Mouse (Mus musculus): Measurements from ENCODE around the gene Gzmd. TPM values are rescaled to one million over a fixed set of nuclear protein-coding genes. Genes with fewer than 3 reads are reported as not detected.
"Not testable (repeated sequence)": the region's sequence is repeated elsewhere in the genome, so short reads cannot be mapped to it uniquely, and the experiment has no call there.

The Gzmd gene
- total and polyA plus RNA-seq, 2 experiments from 2014 or later, result not detected

DNA sequence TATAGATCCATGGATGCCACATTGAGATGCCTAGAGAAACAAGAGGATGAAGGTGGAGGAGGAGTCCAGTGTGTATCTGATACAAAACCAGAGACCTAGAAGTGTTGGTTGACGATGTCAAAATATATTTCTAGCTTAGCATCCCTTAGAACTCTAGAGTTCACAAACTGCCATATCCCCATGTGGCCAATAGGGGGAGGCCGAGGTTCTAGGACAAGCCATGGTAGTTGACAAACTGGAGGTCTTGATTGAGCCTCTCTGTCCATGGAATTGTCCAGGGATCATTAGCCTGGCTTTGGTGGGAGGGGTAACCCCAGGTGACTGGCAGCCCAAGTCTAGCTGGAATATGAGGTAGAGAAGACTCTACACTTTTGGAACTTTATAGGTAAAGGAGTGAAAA is 22.9 kb upstream of the Gzmd start:
- Histone ChIP-seq H3K27me3 (ENCODE audit: insufficient read depth, low read length) (no peaks in the 10 kb centered on the region), H3K4me1 (ENCODE audit: insufficient read depth, low read length) (no peaks in the 10 kb centered on the region), H3K9ac (replicated peaks; ENCODE audit: low read length) (no peak overlapping the region), H3K4me2 (ENCODE audit: low read depth, low read length) (no peak overlapping the region), H3K27ac (no peak overlapping the region), H3K9me3 (ENCODE audit: low read length) (no peaks in the 10 kb centered on the region), H3K4me3 (ENCODE audit: low read length) (no peak overlapping the region), H3K36me3 (ENCODE audit: insufficient read depth, low read length) (no peaks in the 10 kb centered on the region)
- DNase-seq (ENCODE audit: low spot score), result no peak
- TF ChIP-seq CTCF (IDR thresholded peaks at IDR 0.05; ENCODE audit: low read depth), result peak; percentile 19; the same call in 1 of the 2 replicates
- WGBS, result 75% methylated on average over 2 of the region's 2 CpGs
- no peak for ATAC-seq

DNA sequence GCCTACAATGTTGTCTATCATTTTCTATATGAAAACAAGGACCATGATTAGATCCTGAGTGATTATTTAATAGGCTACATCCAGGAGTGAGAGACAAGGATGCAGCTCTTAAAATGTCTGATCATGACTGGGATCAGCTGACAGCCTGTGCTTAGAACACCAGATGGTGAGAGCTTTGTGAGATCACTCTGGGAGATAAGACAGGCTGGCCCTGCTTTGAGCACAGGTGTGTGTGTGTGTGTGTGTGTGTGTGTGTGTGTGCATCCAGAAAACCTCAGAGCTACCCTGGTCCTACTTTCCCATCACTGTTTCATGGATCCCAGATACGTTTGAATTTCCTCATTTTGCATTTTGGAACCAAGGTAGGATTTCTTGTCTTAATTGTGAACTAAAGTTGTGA is 1.3 kb upstream of the Gzmd start:
- H3K27me3 ChIP-seq (ENCODE audit: insufficient read depth, low read length); H3K9me3 ChIP-seq (ENCODE audit: low read length); H3K27ac ChIP-seq; H3K36me3 ChIP-seq (ENCODE audit: insufficient read depth, low read length); H3K9ac ChIP-seq (replicated peaks; ENCODE audit: low read length); H3K4me2 ChIP-seq (ENCODE audit: low read depth, low read length); H3K4me3 ChIP-seq (ENCODE audit: low read length); H3K4me1 ChIP-seq (ENCODE audit: insufficient read depth, low read length): not testable (repeated sequence)
- 74% methylated on average over 1 of the region's 1 CpGs for WGBS
- ATAC-seq (peak; percentile 64; the same call in 1 of the 2 replicates), DNase-seq (ENCODE audit: low spot score) (peak; percentile 9)

DNA sequence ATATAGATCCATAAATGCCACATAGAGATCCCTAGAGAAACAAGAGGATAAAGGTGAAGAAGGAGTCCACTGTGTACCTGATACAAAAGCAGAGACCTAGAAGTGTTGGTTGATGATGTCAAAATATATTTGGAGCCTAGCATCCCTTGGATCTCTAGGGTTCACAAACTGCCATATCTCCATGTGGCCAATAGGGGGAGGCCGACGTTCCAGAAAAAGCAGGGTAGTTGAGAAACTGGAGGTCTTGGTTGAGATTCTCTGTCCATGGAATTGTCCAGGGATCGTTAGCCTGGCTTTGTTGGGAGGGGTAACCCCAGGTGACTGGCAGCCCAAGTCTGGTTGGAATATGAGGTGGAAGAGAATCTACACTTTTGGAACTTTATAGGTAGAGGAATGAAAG is 4.1 kb downstream of the Gzmd start:
- ATAC-seq (no peak), DNase-seq (ENCODE audit: low spot score) (no peak)
- no peak overlapping the region for H3K27ac ChIP-seq
- no peak overlapping the region for H3K9ac ChIP-seq (replicated peaks; ENCODE audit: low read length)
- H3K27me3 ChIP-seq (ENCODE audit: insufficient read depth, low read length), result no peaks in the 10 kb centered on the region
- WGBS, result 42% methylated on average over 3 of the region's 3 CpGs
- no peaks in the 10 kb centered on the region for H3K4me1 ChIP-seq (ENCODE audit: insufficient read depth, low read length)
- no peak overlapping the region for H3K4me3 ChIP-seq (ENCODE audit: low read length)
- no peak overlapping the region for H3K4me2 ChIP-seq (ENCODE audit: low read depth, low read length)
- H3K9me3 ChIP-seq (ENCODE audit: low read length), result no peaks in the 10 kb centered on the region
- no peaks in the 10 kb centered on the region for H3K36me3 ChIP-seq (ENCODE audit: insufficient read depth, low read length)
- peak; percentile 15; the same call in 1 of the 2 replicates for TF ChIP-seq CTCF (IDR thresholded peaks at IDR 0.05; ENCODE audit: low read depth)

DNA sequence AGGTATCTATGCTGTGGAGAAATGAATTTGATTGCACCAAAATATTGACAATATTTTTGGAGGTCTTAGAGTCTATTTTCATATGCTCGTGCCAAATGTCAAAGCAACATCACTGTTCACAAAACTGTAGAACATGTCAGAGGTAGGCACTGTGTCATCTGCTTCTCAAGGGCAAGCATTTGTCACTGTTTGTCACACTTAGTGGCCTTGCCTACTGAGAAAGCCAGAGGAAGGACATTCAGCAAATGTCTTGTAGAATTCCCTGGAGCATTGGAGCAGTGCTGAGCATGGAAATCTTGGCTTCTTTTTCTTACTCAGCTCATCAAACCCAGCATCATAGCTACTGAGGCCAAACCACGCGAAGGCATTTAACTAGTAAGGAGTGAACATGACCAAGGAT is 8.9 kb downstream of the Gzmd start:
- H3K9ac ChIP-seq (replicated peaks; ENCODE audit: low read length), result no peak overlapping the region
- no peak for DNase-seq (ENCODE audit: low spot score)
- no peaks in the 10 kb centered on the region for H3K36me3 ChIP-seq (ENCODE audit: insufficient read depth, low read length)
- H3K4me2 ChIP-seq (ENCODE audit: low read depth, low read length), result no peak overlapping the region
- ATAC-seq, result no peak
- H3K4me1 ChIP-seq (ENCODE audit: insufficient read depth, low read length), result no peaks in the 10 kb centered on the region
- H3K9me3 ChIP-seq (ENCODE audit: low read length), result no peaks in the 10 kb centered on the region
- no peak for TF ChIP-seq CTCF (IDR thresholded peaks at IDR 0.05; ENCODE audit: low read depth)
- WGBS, result 84% methylated on average over 3 of the region's 3 CpGs
- H3K27me3 ChIP-seq (ENCODE audit: insufficient read depth, low read length), result no peaks in the 10 kb centered on the region
- no peak overlapping the region for H3K4me3 ChIP-seq (ENCODE audit: low read length)
- H3K27ac ChIP-seq, result no peak overlapping the region

DNA sequence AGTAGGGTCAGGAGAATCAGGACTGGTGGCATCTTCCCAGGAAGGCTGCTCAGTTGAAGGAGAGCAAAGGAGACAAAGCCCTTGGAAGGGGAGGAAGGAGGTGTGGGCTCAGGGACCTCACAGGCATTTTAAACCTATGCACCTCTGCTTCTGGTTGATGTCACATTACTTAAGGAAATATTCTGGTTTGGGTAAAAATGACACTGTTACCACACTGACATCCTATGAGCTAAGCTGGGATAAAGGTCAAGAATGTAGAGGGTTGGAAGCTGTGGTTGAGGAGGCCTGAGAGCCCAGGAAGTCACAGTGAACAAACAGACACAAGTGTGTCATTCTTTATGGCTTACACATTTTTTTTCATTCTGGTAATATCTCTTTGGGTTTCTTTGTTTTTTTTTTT is 11.9 kb downstream of the Gzmd start, which contains the start of gene Gzme:
Gene Gzme (minus strand): TSS at position 101 of the 400 bp plus-strand sequence.
- no peaks in the 10 kb centered on the region for H3K27me3 ChIP-seq (ENCODE audit: insufficient read depth, low read length)

DNA sequence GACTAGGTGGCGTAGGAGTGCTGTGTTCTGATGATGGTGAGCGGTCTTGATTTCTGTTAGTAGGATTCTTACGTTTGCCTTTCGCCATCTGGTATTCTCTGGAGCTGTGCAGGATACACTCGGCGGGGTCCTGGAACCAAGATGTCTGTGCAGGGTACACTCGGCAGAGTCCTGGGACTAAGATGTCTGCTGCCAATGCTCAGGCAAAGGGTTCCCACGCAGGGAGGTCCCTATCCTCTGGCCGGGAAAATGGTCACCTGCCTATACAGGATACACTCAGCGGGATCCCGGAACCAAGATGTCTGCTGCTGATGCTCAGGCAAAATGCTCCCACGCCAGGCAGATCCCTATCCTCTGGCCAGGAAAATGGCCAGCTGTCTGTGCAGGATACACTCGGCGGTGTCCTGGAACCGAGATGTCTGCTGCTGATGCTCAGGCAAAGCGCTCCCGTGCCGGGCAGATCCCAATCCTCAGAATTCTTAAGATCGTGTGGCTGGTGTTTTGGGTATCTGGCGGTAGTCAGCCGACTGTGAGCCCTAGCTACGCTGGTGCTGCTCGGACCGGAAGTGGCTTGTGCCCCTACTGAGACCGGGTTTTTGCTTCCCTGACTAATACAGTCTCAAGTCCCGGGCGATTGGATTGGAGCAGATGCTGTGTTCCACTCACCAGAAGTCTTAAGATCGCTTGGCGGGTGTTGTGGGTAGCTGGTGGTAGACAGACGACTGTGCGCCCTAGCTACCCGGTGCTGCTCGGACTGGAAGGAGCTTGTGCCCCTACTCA is 16.7 kb downstream of the Gzmd start:
- H3K4me2 ChIP-seq (ENCODE audit: low read depth, low read length); H3K4me3 ChIP-seq (ENCODE audit: low read length); H3K36me3 ChIP-seq (ENCODE audit: insufficient read depth, low read length); ATAC-seq; DNase-seq (ENCODE audit: low spot score); H3K9ac ChIP-seq (replicated peaks; ENCODE audit: low read length); H3K4me1 ChIP-seq (ENCODE audit: insufficient read depth, low read length); H3K27ac ChIP-seq; H3K27me3 ChIP-seq (ENCODE audit: insufficient read depth, low read length); H3K9me3 ChIP-seq (ENCODE audit: low read length): not testable (repeated sequence)
- 93% methylated on average over 33 of the region's 33 CpGs for WGBS

More for the DNA sequence above, 11.9 kb downstream of the Gzmd start, which contains the start of gene Gzme:
- TF ChIP-seq CTCF (IDR thresholded peaks at IDR 0.05; ENCODE audit: low read depth), result no peak
- Histone ChIP-seq H3K27ac (no peak within 1 kb of the TSS), H3K36me3 (ENCODE audit: insufficient read depth, low read length) (no peaks in the 10 kb centered on the region), H3K4me3 (ENCODE audit: low read length) (no peak within 1 kb of the TSS), H3K4me2 (ENCODE audit: low read depth, low read length) (no peak within 1 kb of the TSS), H3K4me1 (ENCODE audit: insufficient read depth, low read length) (no peaks in the 10 kb centered on the region), H3K9me3 (ENCODE audit: low read length) (no peaks in the 10 kb centered on the region), H3K9ac (replicated peaks; ENCODE audit: low read length) (no peak within 1 kb of the TSS)
- ATAC-seq (no peak), DNase-seq (ENCODE audit: low spot score) (no peak)

DNA sequence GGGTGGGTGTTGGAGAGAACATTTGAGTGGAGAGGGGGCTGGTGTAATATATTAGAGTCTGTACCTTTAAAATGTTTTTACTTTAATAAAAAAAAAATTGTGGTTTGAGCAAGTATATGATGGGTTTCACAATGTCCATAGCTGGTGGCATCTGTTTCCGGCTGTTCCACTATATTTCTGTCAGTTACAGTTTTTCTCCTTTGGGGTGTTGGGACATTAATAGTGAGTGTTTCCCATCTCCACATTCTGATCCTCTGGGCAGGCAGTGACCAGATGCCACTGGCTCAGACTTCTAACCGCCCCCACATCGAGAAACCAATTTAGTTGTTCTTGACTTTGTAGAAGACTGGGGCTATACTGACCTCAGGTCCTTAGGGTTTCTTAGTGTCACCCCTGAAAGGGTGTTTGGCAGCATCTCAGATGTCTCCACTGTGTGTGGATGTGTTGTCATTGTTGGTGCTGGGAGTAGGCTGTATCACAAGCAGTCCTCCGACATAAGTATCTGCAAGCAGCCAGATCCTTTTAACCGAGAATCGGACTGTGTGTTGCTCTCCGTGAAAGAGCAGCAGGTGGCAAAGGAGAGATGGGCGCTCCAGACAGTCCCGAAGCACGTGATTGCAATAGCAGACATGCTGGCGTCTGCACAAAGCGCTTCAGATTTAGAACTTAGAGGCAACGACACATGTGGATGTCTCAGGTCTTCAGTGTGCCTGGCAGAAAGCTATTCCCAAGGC is 26.8 kb downstream of the Gzmd start:
- no peaks in the 10 kb centered on the region for H3K9me3 ChIP-seq (ENCODE audit: low read length)
- H3K4me1 ChIP-seq (ENCODE audit: insufficient read depth, low read length), result no peaks in the 10 kb centered on the region
- no peak overlapping the region for H3K4me3 ChIP-seq (ENCODE audit: low read length)
- no peak overlapping the region for H3K27ac ChIP-seq
- no peaks in the 10 kb centered on the region for H3K27me3 ChIP-seq (ENCODE audit: insufficient read depth, low read length)
- TF ChIP-seq CTCF (IDR thresholded peaks at IDR 0.05; ENCODE audit: low read depth), result no peak
- no peak overlapping the region for H3K4me2 ChIP-seq (ENCODE audit: low read depth, low read length)
- WGBS, result 77% methylated on average over 13 of the region's 13 CpGs
- no peaks in the 10 kb centered on the region for H3K36me3 ChIP-seq (ENCODE audit: insufficient read depth, low read length)
- H3K9ac ChIP-seq (replicated peaks; ENCODE audit: low read length), result no peak overlapping the region
- ATAC-seq (no peak), DNase-seq (ENCODE audit: low spot score) (no peak)
